Mouse (Mus musculus): ENCODE results near the gene Cd274. TPM values are rescaled to one million over a fixed set of nuclear protein-coding genes. Genes with fewer than 3 reads are reported as not detected.
"Not testable (repeated sequence)": the region's sequence is repeated elsewhere in the genome, so short reads cannot be mapped to it uniquely, and the experiment has no call there.

The Cd274 gene
- polyA plus RNA-seq, 1 experiment: 3.7 TPM

GRCm38 (mm10) chr19:29403251-29403650 lies 36.0 kb downstream of the Cd274 start:
- WGBS: 86% methylated on average over 4 of the region's 4 CpGs
- Histone ChIP-seq H3K27me3 (ENCODE audit: control insufficient read depth, insufficient read depth, low read length) (no peaks in the 10 kb centered on the region), H3K4me3 (ENCODE audit: low read depth, low read length) (no peak overlapping the region), H3K27ac (ENCODE audit: insufficient read depth, low read depth, low read length) (no peak overlapping the region), H3K4me1 (ENCODE audit: control insufficient read depth, insufficient read depth, insufficient read length, low read length) (no peaks in the 10 kb centered on the region), H3K36me3 (ENCODE audit: control insufficient read depth, insufficient read depth, low read length) (no peaks in the 10 kb centered on the region)
- TF ChIP-seq CTCF (IDR thresholded peaks at IDR 0.05; ENCODE audit: extremely low read depth, insufficient read length, insufficient replicate concordance, low read depth, low read length): no peak
- no peak for TF ChIP-seq POLR2A (IDR thresholded peaks at IDR 0.05; ENCODE audit: low read depth, low read length)

GRCm38 (mm10) chr19:29405388-29405787 lies 38.1 kb downstream of the Cd274 start:
- 82% methylated on average over 2 of the region's 2 CpGs for WGBS
- no peak for TF ChIP-seq POLR2A (IDR thresholded peaks at IDR 0.05; ENCODE audit: low read depth, low read length)
- TF ChIP-seq CTCF (IDR thresholded peaks at IDR 0.05; ENCODE audit: extremely low read depth, insufficient read length, insufficient replicate concordance, low read depth, low read length): no peak
- no peaks in the 10 kb centered on the region for H3K27me3 ChIP-seq (ENCODE audit: control insufficient read depth, insufficient read depth, low read length)
- H3K27ac ChIP-seq (ENCODE audit: insufficient read depth, low read depth, low read length): no peak overlapping the region
- H3K4me3 ChIP-seq (ENCODE audit: low read depth, low read length): no peak overlapping the region
- H3K36me3 ChIP-seq (ENCODE audit: control insufficient read depth, insufficient read depth, low read length): no peaks in the 10 kb centered on the region
- no peaks in the 10 kb centered on the region for H3K4me1 ChIP-seq (ENCODE audit: control insufficient read depth, insufficient read depth, insufficient read length, low read length)

GRCm38 (mm10) chr19:29406042-29407017 lies 39.1 kb downstream of the Cd274 start:
- 91% methylated on average over 18 of the region's 18 CpGs for WGBS

GRCm38 (mm10) chr19:29410619-29411018 lies 43.4 kb downstream of the Cd274 start, which contains the start of gene Pdcd1lg2:
TSS of gene Pdcd1lg2 (plus strand) at chr19:29410919.
- Histone ChIP-seq H3K36me3 (ENCODE audit: control insufficient read depth, insufficient read depth, low read length) (no peaks in the 10 kb centered on the region), H3K4me1 (ENCODE audit: control insufficient read depth, insufficient read depth, insufficient read length, low read length) (no peaks in the 10 kb centered on the region; the same call in 1 of the 2 replicates), H3K4me3 (ENCODE audit: low read depth, low read length) (no peak within 1 kb of the TSS), H3K27ac (ENCODE audit: insufficient read depth, low read depth, low read length) (no peak within 1 kb of the TSS), H3K27me3 (ENCODE audit: control insufficient read depth, insufficient read depth, low read length) (no peaks in the 10 kb centered on the region)
- WGBS: 92% methylated on average over 4 of the region's 4 CpGs
- TF ChIP-seq CTCF (IDR thresholded peaks at IDR 0.05; ENCODE audit: extremely low read depth, insufficient read length, insufficient replicate concordance, low read depth, low read length) (no peak), POLR2A (IDR thresholded peaks at IDR 0.05; ENCODE audit: low read depth, low read length) (no peak)

More at GRCm38 (mm10) chr19:29406042-29407017, 39.1 kb downstream of the Cd274 start:
- Histone ChIP-seq H3K36me3 (ENCODE audit: control insufficient read depth, insufficient read depth, low read length) (no peaks in the 10 kb centered on the region), H3K4me1 (ENCODE audit: control insufficient read depth, insufficient read depth, insufficient read length, low read length) (no peaks in the 10 kb centered on the region), H3K4me3 (ENCODE audit: low read depth, low read length) (no peak overlapping the region), H3K27ac (ENCODE audit: insufficient read depth, low read depth, low read length) (no peak overlapping the region), H3K27me3 (ENCODE audit: control insufficient read depth, insufficient read depth, low read length) (no peaks in the 10 kb centered on the region)
- TF ChIP-seq POLR2A (IDR thresholded peaks at IDR 0.05; ENCODE audit: low read depth, low read length) (no peak), CTCF (IDR thresholded peaks at IDR 0.05; ENCODE audit: extremely low read depth, insufficient read length, insufficient replicate concordance, low read depth, low read length) (no peak)

GRCm38 (mm10) chr19:29412476-29413420 lies 45.5 kb downstream of the Cd274 start:
- H3K4me3 ChIP-seq (ENCODE audit: low read depth, low read length): no peak overlapping the region
- 72% methylated on average over 6 of the region's 6 CpGs for WGBS
- H3K27ac ChIP-seq (ENCODE audit: insufficient read depth, low read depth, low read length): no peak overlapping the region
- no peak for TF ChIP-seq CTCF (IDR thresholded peaks at IDR 0.05; ENCODE audit: extremely low read depth, insufficient read length, insufficient replicate concordance, low read depth, low read length)
- no peak for TF ChIP-seq POLR2A (IDR thresholded peaks at IDR 0.05; ENCODE audit: low read depth, low read length)
- H3K4me1 ChIP-seq (ENCODE audit: control insufficient read depth, insufficient read depth, insufficient read length, low read length): peaks cover 1% of the 10 kb centered on the region; the same call in 1 of the 2 replicates
- no peaks in the 10 kb centered on the region for H3K27me3 ChIP-seq (ENCODE audit: control insufficient read depth, insufficient read depth, low read length)
- no peaks in the 10 kb centered on the region for H3K36me3 ChIP-seq (ENCODE audit: control insufficient read depth, insufficient read depth, low read length)

- TF ChIP-seq POLR2A (IDR thresholded peaks at IDR 0.05; ENCODE audit: low read depth, low read length) (no peak), CTCF (IDR thresholded peaks at IDR 0.05; ENCODE audit: extremely low read depth, insufficient read length, insufficient replicate concordance, low read depth, low read length) (no peak)
- WGBS: 87% methylated on average over 3 of the region's 3 CpGs
- no peaks in the 10 kb centered on the region for H3K36me3 ChIP-seq (ENCODE audit: control insufficient read depth, insufficient read depth, low read length)
Measured at GRCm38 (mm10) chr19:29414513-29414912, 47.3 kb downstream of the Cd274 start.

GRCm38 (mm10) chr19:29414917-29415316 lies 47.7 kb downstream of the Cd274 start:
- H3K27me3 ChIP-seq (ENCODE audit: control insufficient read depth, insufficient read depth, low read length); H3K27ac ChIP-seq (ENCODE audit: insufficient read depth, low read depth, low read length); H3K4me3 ChIP-seq (ENCODE audit: low read depth, low read length); H3K36me3 ChIP-seq (ENCODE audit: control insufficient read depth, insufficient read depth, low read length); H3K4me1 ChIP-seq (ENCODE audit: control insufficient read depth, insufficient read depth, insufficient read length, low read length): not testable (repeated sequence)

More at GRCm38 (mm10) chr19:29414513-29414912, 47.3 kb downstream of the Cd274 start:
- Histone ChIP-seq H3K4me3 (ENCODE audit: low read depth, low read length) (no peak overlapping the region), H3K4me1 (ENCODE audit: control insufficient read depth, insufficient read depth, insufficient read length, low read length) (peaks cover 1% of the 10 kb centered on the region; the same call in 1 of the 2 replicates), H3K27ac (ENCODE audit: insufficient read depth, low read depth, low read length) (no peak overlapping the region), H3K27me3 (ENCODE audit: control insufficient read depth, insufficient read depth, low read length) (no peaks in the 10 kb centered on the region)
